Mouse (Mus musculus) hindbrain, embryonic 15.5 days (tissue): ENCODE data around the gene Atxn1. TPM values are rescaled to one million over a fixed set of nuclear protein-coding genes. Genes with fewer than 3 reads are reported as not detected.
A peak's percentile ranks its signal among the peaks of the same experiment; 100 is the strongest.

Source experiments
- ATAC-seq: fragments of 200-750 bp; cut with Nextera tagmentation; 2 replicates; pipeline ENCODE4 v1.8.0; 2017; ENCODE audit warnings: low read depth, moderate number of reproducible peaks, moderate TSS enrichment; ENCODE audit not compliant: low FRiP score
- H3K27ac ChIP-seq: fragments of 300-500 bp; sonication (generic); replicated peaks from 2 replicates; pipeline ENCODE4 v1.5.1; 2015; ENCODE audit warnings: mild to moderate bottlenecking, inconsistent platforms
- H3K27me3 ChIP-seq: fragments of 300-500 bp; sonication (generic); 2 replicates; pipeline ENCODE4 v1.6.1; 2015; ENCODE audit warnings: control low read depth, inconsistent platforms
- H3K36me3 ChIP-seq: fragments of 300-500 bp; sonication (generic); 2 replicates; pipeline ENCODE4 v1.6.1; 2015; ENCODE audit warnings: control low read depth, inconsistent platforms
- H3K4me1 ChIP-seq: fragments of 300-500 bp; sonication (generic); replicated peaks from 2 replicates; pipeline ENCODE4 v1.6.1; 2015; ENCODE audit warnings: control low read depth, inconsistent platforms
- H3K4me2 ChIP-seq: fragments of 300-500 bp; sonication (generic); 2 replicates; pipeline ENCODE4 v1.6.1; 2015; ENCODE audit warnings: moderate library complexity, mild to moderate bottlenecking, inconsistent platforms
- H3K4me3 ChIP-seq: fragments of 300-500 bp; sonication (generic); 2 replicates; pipeline ENCODE4 v1.5.1; 2015; ENCODE audit warnings: mild to moderate bottlenecking, inconsistent platforms
- H3K9ac ChIP-seq: fragments of 300-500 bp; sonication (generic); 2 replicates; pipeline ENCODE4 v1.6.1; 2015; ENCODE audit warnings: inconsistent platforms
- H3K9me3 ChIP-seq: fragments of 300-500 bp; sonication (generic); 2 replicates; pipeline ENCODE4 v1.6.1; 2016; ENCODE audit warnings: control low read depth, inconsistent platforms
- WGBS: fragments of 180-500 bp; shearing (Covaris S2); methylation state at CpG from one replicate; pipeline ENCODE4 v1.1.7; 2015; 5-methylcytosine and 5-hydroxymethylcytosine counted together
- polyA plus RNA-seq: library from polyadenylated mRNA; unstranded; fragments of >200 nt; fragmentation: Nextera tagmentation; extraction: Ambion mirVana; gene quantifications from 2 replicates; pipeline ENCODE4 v1.2.1, GENCODE M21; 2015

Atxn1 gene
- polyA plus RNA-seq, 1 experiment from 2014 or later: 8.1 TPM

- H3K27me3 ChIP-seq: no peaks in the 10 kb centered on the region
- WGBS: 68% methylated on average over 7 of the region's 7 CpGs
- H3K36me3 ChIP-seq: no peaks in the 10 kb centered on the region
- no peak overlapping the region for H3K9ac ChIP-seq
- no peak overlapping the region for H3K4me3 ChIP-seq
- ATAC-seq: no peak
- H3K27ac ChIP-seq: no peak overlapping the region
- H3K4me1 ChIP-seq: no peaks in the 10 kb centered on the region
- no peaks in the 10 kb centered on the region for H3K9me3 ChIP-seq
- no peak overlapping the region for H3K4me2 ChIP-seq
Observed at GRCm38 (mm10) chr13:45715583-45716180, 249.1 kb downstream of the Atxn1 start.

GRCm38 (mm10) chr13:45710041-45710440, 254.8 kb downstream of the Atxn1 start:
- 81% methylated on average over 8 of the region's 8 CpGs for WGBS
- Histone ChIP-seq H3K4me2 (no peak overlapping the region), H3K4me1 (peaks cover 5% of the 10 kb centered on the region; the same call in 1 of the 2 replicates), H3K36me3 (no peaks in the 10 kb centered on the region), H3K27me3 (no peaks in the 10 kb centered on the region), H3K9me3 (no peaks in the 10 kb centered on the region), H3K4me3 (no peak overlapping the region), H3K27ac (peak overlapping the region; percentile 70), H3K9ac (no peak overlapping the region)
- ATAC-seq: no peak

GRCm38 (mm10) chr13:45709402-45709801, 255.4 kb downstream of the Atxn1 start:
- Histone ChIP-seq H3K4me3 (no peak overlapping the region), H3K27ac (peak overlapping the region; percentile 70), H3K9ac (0 out of 2 replicates have a peak overlapping the region, but pooled peaks have one; percentile 7), H3K9me3 (no peaks in the 10 kb centered on the region), H3K27me3 (no peaks in the 10 kb centered on the region), H3K36me3 (no peaks in the 10 kb centered on the region), H3K4me2 (peak overlapping the region; percentile 38), H3K4me1 (peaks cover 5% of the 10 kb centered on the region; the same call in 1 of the 2 replicates)
- 42% methylated on average over 11 of the region's 11 CpGs for WGBS
- no peak for ATAC-seq

GRCm38 (mm10) chr13:45701296-45701790, 263.5 kb downstream of the Atxn1 start:
- Histone ChIP-seq H3K27me3 (no peaks in the 10 kb centered on the region), H3K36me3 (no peaks in the 10 kb centered on the region), H3K27ac (no peak overlapping the region), H3K4me2 (no peak overlapping the region), H3K9me3 (no peaks in the 10 kb centered on the region), H3K4me1 (no peaks in the 10 kb centered on the region), H3K4me3 (no peak overlapping the region), H3K9ac (no peak overlapping the region)
- 77% methylated on average over 7 of the region's 7 CpGs for WGBS
- ATAC-seq: no peak

- H3K36me3 ChIP-seq: no peaks in the 10 kb centered on the region
- WGBS: 87% methylated on average over 3 of the region's 3 CpGs
- H3K27ac ChIP-seq: no peak overlapping the region
- H3K27me3 ChIP-seq: no peaks in the 10 kb centered on the region
- no peak for ATAC-seq
- H3K9me3 ChIP-seq: no peaks in the 10 kb centered on the region
- H3K4me1 ChIP-seq: no peaks in the 10 kb centered on the region
- H3K9ac ChIP-seq: no peak overlapping the region
- no peak overlapping the region for H3K4me2 ChIP-seq
- H3K4me3 ChIP-seq: no peak overlapping the region
Observed at GRCm38 (mm10) chr13:45698982-45699381, 265.8 kb downstream of the Atxn1 start.

GRCm38 (mm10) chr13:45696009-45696408, 268.8 kb downstream of the Atxn1 start:
- no peak overlapping the region for H3K4me3 ChIP-seq
- no peak overlapping the region for H3K4me2 ChIP-seq
- no peak for ATAC-seq
- no peaks in the 10 kb centered on the region for H3K9me3 ChIP-seq
- 94% methylated on average over 6 of the region's 6 CpGs for WGBS
- H3K9ac ChIP-seq: no peak overlapping the region
- no peaks in the 10 kb centered on the region for H3K4me1 ChIP-seq
- H3K27me3 ChIP-seq: no peaks in the 10 kb centered on the region
- H3K36me3 ChIP-seq: no peaks in the 10 kb centered on the region
- no peak overlapping the region for H3K27ac ChIP-seq

- Histone ChIP-seq H3K27me3 (no peaks in the 10 kb centered on the region), H3K4me1 (peaks cover 7% of the 10 kb centered on the region; the same call in 1 of the 2 replicates), H3K9me3 (no peaks in the 10 kb centered on the region), H3K27ac (no peak overlapping the region), H3K36me3 (no peaks in the 10 kb centered on the region), H3K9ac (no peak overlapping the region), H3K4me2 (no peak overlapping the region), H3K4me3 (no peak overlapping the region)
- no peak for ATAC-seq
- 93% methylated on average over 12 of the region's 12 CpGs for WGBS
Observed at GRCm38 (mm10) chr13:45694921-45695437, 269.8 kb downstream of the Atxn1 start.

- Histone ChIP-seq H3K9me3 (no peaks in the 10 kb centered on the region), H3K9ac (no peak overlapping the region), H3K4me1 (peaks cover 7% of the 10 kb centered on the region; the same call in 1 of the 2 replicates), H3K4me2 (no peak overlapping the region), H3K36me3 (no peaks in the 10 kb centered on the region), H3K27ac (no peak overlapping the region), H3K4me3 (no peak overlapping the region), H3K27me3 (no peaks in the 10 kb centered on the region)
- WGBS: 87% methylated on average over 9 of the region's 9 CpGs
- ATAC-seq: no peak
Observed at GRCm38 (mm10) chr13:45693953-45694352, 270.9 kb downstream of the Atxn1 start.

GRCm38 (mm10) chr13:45693534-45693933, 271.3 kb downstream of the Atxn1 start:
- H3K27ac ChIP-seq: no peak overlapping the region
- no peaks in the 10 kb centered on the region for H3K27me3 ChIP-seq
- peaks cover 7% of the 10 kb centered on the region; the same call in 1 of the 2 replicates for H3K4me1 ChIP-seq
- no peak overlapping the region for H3K4me2 ChIP-seq
- no peaks in the 10 kb centered on the region for H3K9me3 ChIP-seq
- no peaks in the 10 kb centered on the region for H3K36me3 ChIP-seq
- ATAC-seq: no peak
- H3K4me3 ChIP-seq: no peak overlapping the region
- WGBS: 65% methylated on average over 11 of the region's 11 CpGs
- H3K9ac ChIP-seq: no peak overlapping the region

- Histone ChIP-seq H3K4me1 (peaks cover 7% of the 10 kb centered on the region; the same call in 1 of the 2 replicates), H3K36me3 (no peaks in the 10 kb centered on the region), H3K9ac (no peak overlapping the region), H3K27ac (no peak overlapping the region), H3K27me3 (no peaks in the 10 kb centered on the region), H3K4me2 (no peak overlapping the region), H3K4me3 (no peak overlapping the region), H3K9me3 (no peaks in the 10 kb centered on the region)
- 83% methylated on average over 4 of the region's 4 CpGs for WGBS
- no peak for ATAC-seq
Observed at GRCm38 (mm10) chr13:45693126-45693525, 271.7 kb downstream of the Atxn1 start.

- Histone ChIP-seq H3K36me3 (no peaks in the 10 kb centered on the region), H3K4me2 (no peak overlapping the region), H3K4me1 (peaks cover 7% of the 10 kb centered on the region; the same call in 1 of the 2 replicates), H3K9ac (no peak overlapping the region), H3K9me3 (no peaks in the 10 kb centered on the region), H3K4me3 (no peak overlapping the region), H3K27me3 (no peaks in the 10 kb centered on the region), H3K27ac (no peak overlapping the region)
- 52% methylated on average over 9 of the region's 9 CpGs for WGBS
- no peak for ATAC-seq
Observed at GRCm38 (mm10) chr13:45692440-45692839, 272.4 kb downstream of the Atxn1 start.

GRCm38 (mm10) chr13:45690426-45690825, 274.4 kb downstream of the Atxn1 start:
- no peak for ATAC-seq
- Histone ChIP-seq H3K4me1 (peaks cover 7% of the 10 kb centered on the region), H3K27ac (no peak overlapping the region), H3K36me3 (no peaks in the 10 kb centered on the region), H3K27me3 (no peaks in the 10 kb centered on the region), H3K9me3 (no peaks in the 10 kb centered on the region), H3K4me3 (no peak overlapping the region), H3K9ac (no peak overlapping the region), H3K4me2 (no peak overlapping the region)
- WGBS: 83% methylated on average over 1 of the region's 1 CpGs
